Mouse (Mus musculus): ENCODE results near the gene Ikzf4.
"Not testable (repeated sequence)": the region's sequence is repeated elsewhere in the genome, so short reads cannot be mapped to it uniquely, and the experiment has no call there.

Ikzf4 gene

GRCm38 (mm10) chr10:128640891-128641290 is 4.9 kb downstream of the Ikzf4 start:
- in situ Hi-C loops (cut with MboI, MseI): no loop called here

- in situ Hi-C loops (cut with MboI, MseI): no loop called here
These were observed 5.8 kb downstream of the Ikzf4 start for GRCm38 (mm10) chr10:128639999-128640398.

GRCm38 (mm10) chr10:128637011-128637410 is 8.8 kb downstream of the Ikzf4 start:
- in situ Hi-C loops (cut with MboI, MseI): no loop called here

GRCm38 (mm10) chr10:128636561-128636960 is 9.2 kb downstream of the Ikzf4 start:
- in situ Hi-C loops (cut with MboI, MseI): no loop called here

GRCm38 (mm10) chr10:128635697-128636096 is 10.1 kb downstream of the Ikzf4 start:
- in situ Hi-C loops (cut with MboI, MseI): no loop called here

GRCm38 (mm10) chr10:128631571-128631970 is 14.2 kb downstream of the Ikzf4 start:
- in situ Hi-C loops (cut with MboI, MseI): no loop called here

GRCm38 (mm10) chr10:128630306-128630705 is 15.5 kb downstream of the Ikzf4 start:
- in situ Hi-C loops (cut with MboI, MseI): not testable (repeated sequence)

- in situ Hi-C loops (cut with MboI, MseI): loop anchor here (5.0 kb wide), 1 partner anchor 43 kb away; the partner anchor contains the start of gene Suox
These were observed 16.0 kb downstream of the Ikzf4 start for GRCm38 (mm10) chr10:128629746-128630145.

GRCm38 (mm10) chr10:128627398-128628317 is 18.1 kb downstream of the Ikzf4 start:
- in situ Hi-C loops (cut with MboI, MseI): loop anchor here (5.0 kb wide), 1 partner anchor 45 kb away; the partner anchor contains the start of gene Suox

GRCm38 (mm10) chr10:128626311-128627310 is 19.2 kb downstream of the Ikzf4 start, which contains the start of gene Rps26:
Gene Rps26, minus strand, starts transcription at chr10:128626747.
- in situ Hi-C loops (cut with MboI, MseI): loop anchor here (5.0 kb wide), 1 partner anchor 46 kb away; the partner anchor contains the start of gene Suox

GRCm38 (mm10) chr10:128625287-128625894 is 20.4 kb downstream of the Ikzf4 start:
- in situ Hi-C loops (cut with MboI, MseI): loop anchor here (5.0 kb wide), 1 partner anchor 47 kb away; the partner anchor contains the start of gene Suox

GRCm38 (mm10) chr10:128623106-128623613 is 22.6 kb downstream of the Ikzf4 start:
- in situ Hi-C loops (cut with MboI, MseI): loop anchor here (5.0 kb wide), 1 partner anchor 1306 kb away; no protein-coding TSS in a partner anchor

- in situ Hi-C loops (cut with MboI, MseI): loop anchor here (5.0 kb wide), 1 partner anchor 1305 kb away; no protein-coding TSS in a partner anchor
These were observed 23.1 kb downstream of the Ikzf4 start for GRCm38 (mm10) chr10:128622702-128623101.

- in situ Hi-C loops (cut with MboI, MseI): loop anchor here (5.0 kb wide), 1 partner anchor 1305 kb away; no protein-coding TSS in a partner anchor
These were observed 23.7 kb downstream of the Ikzf4 start for GRCm38 (mm10) chr10:128621986-128622520.

- in situ Hi-C loops (cut with MboI, MseI): loop anchor here (5.0 kb wide), 1 partner anchor 1303 kb away; no protein-coding TSS in a partner anchor
These were observed 25.6 kb downstream of the Ikzf4 start for GRCm38 (mm10) chr10:128620241-128620640.

GRCm38 (mm10) chr10:128619148-128619547 is 26.6 kb downstream of the Ikzf4 start:
- in situ Hi-C loops (cut with MboI, MseI): not testable (repeated sequence)

GRCm38 (mm10) chr10:128618570-128618969 is 27.2 kb downstream of the Ikzf4 start:
- in situ Hi-C loops (cut with MboI, MseI): no loop called here

GRCm38 (mm10) chr10:128615798-128616448 is 29.9 kb downstream of the Ikzf4 start:
- in situ Hi-C loops (cut with MboI, MseI): not testable (repeated sequence)

- in situ Hi-C loops (cut with MboI, MseI): no loop called here
These were observed 30.9 kb downstream of the Ikzf4 start for GRCm38 (mm10) chr10:128614934-128615333.

- in situ Hi-C loops (cut with MboI, MseI): not testable (repeated sequence)
These were observed 32.0 kb downstream of the Ikzf4 start for GRCm38 (mm10) chr10:128613820-128614219.

Measured in T-helper 1 cell (primary cell).